Mouse (Mus musculus): ENCODE results near the gene Cabp7. TPM values are rescaled to one million over a fixed set of nuclear protein-coding genes. Genes with fewer than 3 reads are reported as not detected.

Gene Cabp7
- under 1 TPM; 0.66 to 0.69 TPM for total RNA-seq (2021)
- long read RNA-seq, experiment 1, partial matches to known transcripts, result 0 of 2 reads
- long read RNA-seq, experiment 1, other reads (novel, unspliced or antisense), result 0 of 2 reads
- long read RNA-seq, experiment 2, transcript Cabp7-201 (5 exons, 2,628 nt), result major isoform, 5 of 5 reads
- long read RNA-seq, experiment 2, partial matches to known transcripts, result 0 of 5 reads
- long read RNA-seq, experiment 2, other reads (novel, unspliced or antisense), result 0 of 5 reads

- intact Hi-C loops (cut with DNase I; ENCODE audit: low total_unique reads), result loop anchor here (10.0 kb wide), 1 partner anchor 78 kb away; no protein-coding TSS in a partner anchor
- no peak for DNase-seq
Measured at GRCm38 (mm10) chr11:4746733-4747132, at the start of gene Cabp7. Gene Cabp7, minus strand, starts transcription at chr11:4746778.

- DNase-seq, result no peak
- intact Hi-C loops (cut with DNase I; ENCODE audit: low total_unique reads), result no loop called here
Measured at GRCm38 (mm10) chr11:4793006-4793405, 46.4 kb upstream of the Cabp7 start.

GRCm38 (mm10) chr11:4791549-4791948, 45.0 kb upstream of the Cabp7 start:
- DNase-seq, result no peak
- intact Hi-C loops (cut with DNase I; ENCODE audit: low total_unique reads), result no loop called here

- no peak for DNase-seq
- intact Hi-C loops (cut with DNase I; ENCODE audit: low total_unique reads), result no loop called here
Measured at GRCm38 (mm10) chr11:4789691-4790090, 43.1 kb upstream of the Cabp7 start.

- intact Hi-C loops (cut with DNase I; ENCODE audit: low total_unique reads), result no loop called here
- peak; percentile 24 for DNase-seq
Measured at GRCm38 (mm10) chr11:4784629-4785142, 38.1 kb upstream of the Cabp7 start.

GRCm38 (mm10) chr11:4783116-4783515, 36.5 kb upstream of the Cabp7 start:
- DNase-seq, result no peak
- intact Hi-C loops (cut with DNase I; ENCODE audit: low total_unique reads), result no loop called here

GRCm38 (mm10) chr11:4780927-4781326, 34.3 kb upstream of the Cabp7 start:
- no peak for DNase-seq
- intact Hi-C loops (cut with DNase I; ENCODE audit: low total_unique reads), result no loop called here

GRCm38 (mm10) chr11:4772925-4773324, 26.3 kb upstream of the Cabp7 start:
- DNase-seq, result peak; percentile 48

GRCm38 (mm10) chr11:4771756-4772155, 25.2 kb upstream of the Cabp7 start:
- intact Hi-C loops (cut with DNase I; ENCODE audit: low total_unique reads), result no loop called here
- no peak for DNase-seq

More at GRCm38 (mm10) chr11:4772925-4773324, 26.3 kb upstream of the Cabp7 start:
- intact Hi-C loops (cut with DNase I; ENCODE audit: low total_unique reads), result no loop called here

GRCm38 (mm10) chr11:4769881-4770280, 23.3 kb upstream of the Cabp7 start:
- intact Hi-C loops (cut with DNase I; ENCODE audit: low total_unique reads), result no loop called here
- no peak for DNase-seq

- intact Hi-C loops (cut with DNase I; ENCODE audit: low total_unique reads), result no loop called here
Measured at GRCm38 (mm10) chr11:4769293-4769692, 22.7 kb upstream of the Cabp7 start.

GRCm38 (mm10) chr11:4768399-4768798, 21.8 kb upstream of the Cabp7 start:
- intact Hi-C loops (cut with DNase I; ENCODE audit: low total_unique reads), result no loop called here
- DNase-seq, result no peak

More at GRCm38 (mm10) chr11:4769293-4769692, 22.7 kb upstream of the Cabp7 start:
- no peak for DNase-seq

GRCm38 (mm10) chr11:4764476-4764875, 17.9 kb upstream of the Cabp7 start:
- DNase-seq, result no peak
- intact Hi-C loops (cut with DNase I; ENCODE audit: low total_unique reads), result no loop called here

GRCm38 (mm10) chr11:4763631-4764030, 17.1 kb upstream of the Cabp7 start:
- DNase-seq, result no peak
- intact Hi-C loops (cut with DNase I; ENCODE audit: low total_unique reads), result no loop called here

GRCm38 (mm10) chr11:4762511-4762910, 15.9 kb upstream of the Cabp7 start:
- no peak for DNase-seq
- intact Hi-C loops (cut with DNase I; ENCODE audit: low total_unique reads), result no loop called here

GRCm38 (mm10) chr11:4761991-4762390, 15.4 kb upstream of the Cabp7 start:
- DNase-seq, result no peak
- intact Hi-C loops (cut with DNase I; ENCODE audit: low total_unique reads), result no loop called here

GRCm38 (mm10) chr11:4760438-4760837, 13.9 kb upstream of the Cabp7 start:
- intact Hi-C loops (cut with DNase I; ENCODE audit: low total_unique reads), result no loop called here
- DNase-seq, result no peak

GRCm38 (mm10) chr11:4757789-4758158, 11.2 kb upstream of the Cabp7 start:
- no peak for DNase-seq
- intact Hi-C loops (cut with DNase I; ENCODE audit: low total_unique reads), result no loop called here

GRCm38 (mm10) chr11:4756984-4757788, 10.6 kb upstream of the Cabp7 start:
- intact Hi-C loops (cut with DNase I; ENCODE audit: low total_unique reads), result no loop called here
- no peak for DNase-seq

GRCm38 (mm10) chr11:4756460-4756859, 9.9 kb upstream of the Cabp7 start:
- intact Hi-C loops (cut with DNase I; ENCODE audit: low total_unique reads), result no loop called here

GRCm38 (mm10) chr11:4754867-4755266, 8.3 kb upstream of the Cabp7 start:
- intact Hi-C loops (cut with DNase I; ENCODE audit: low total_unique reads), result no loop called here
- DNase-seq, result no peak

More at GRCm38 (mm10) chr11:4756460-4756859, 9.9 kb upstream of the Cabp7 start:
- no peak for DNase-seq

All from gastrocnemius, postnatal 14 days (tissue).